Mouse (Mus musculus) layer of hippocampus, adult 9-10 months (tissue): ENCODE data around the gene Qsox1.

Source experiments
- DNase-seq: peaks from one replicate; pipeline ENCODE4 v3.0.0; 2022; ENCODE audit warnings: low spot score

Gene Qsox1

GRCm38 (mm10) chr1:155801014-155801991, 11.4 kb downstream of the Qsox1 start:
- DNase-seq = no peak

DNA sequence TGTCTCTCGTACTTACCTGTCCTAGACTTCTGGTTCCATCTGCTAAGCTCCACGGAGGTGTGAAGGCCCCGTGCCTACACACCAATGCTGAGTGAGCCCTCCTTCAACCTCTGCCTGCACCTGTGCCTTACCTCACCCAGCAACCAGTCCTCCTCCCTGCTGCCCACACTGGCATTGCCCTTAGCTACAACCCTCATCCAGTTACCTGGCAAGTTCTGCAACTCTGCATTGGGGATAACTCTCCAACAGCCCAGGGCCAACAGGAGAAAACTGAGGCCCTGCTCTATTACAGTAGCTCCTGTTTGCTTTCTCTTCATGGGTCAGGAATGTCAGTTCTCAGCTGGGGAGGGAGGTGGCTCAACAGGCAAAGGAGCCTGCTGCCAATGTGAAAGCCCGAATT, 14.7 kb downstream of the Qsox1 start:
- DNase-seq = no peak

DNA sequence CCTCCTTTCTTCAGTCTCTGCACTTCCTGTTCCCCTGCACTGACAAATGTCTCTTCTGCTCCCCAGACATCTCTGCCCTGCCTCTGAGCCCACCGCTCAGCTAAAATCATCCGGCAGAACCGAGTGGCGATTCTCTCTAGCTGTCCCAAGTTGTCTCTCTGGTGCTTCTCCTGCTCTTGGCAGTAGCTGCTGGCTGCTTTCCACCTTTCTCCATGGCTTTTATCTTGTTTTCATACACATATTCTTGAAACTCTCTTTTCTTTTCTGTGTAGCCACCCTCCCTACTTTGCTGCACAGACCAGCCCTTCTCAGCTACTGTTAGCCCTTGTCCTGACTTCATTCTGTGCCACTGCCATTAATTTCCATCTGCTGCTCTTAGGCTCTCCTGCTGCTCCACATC, 15.3 kb downstream of the Qsox1 start:
- DNase-seq = no peak

DNA sequence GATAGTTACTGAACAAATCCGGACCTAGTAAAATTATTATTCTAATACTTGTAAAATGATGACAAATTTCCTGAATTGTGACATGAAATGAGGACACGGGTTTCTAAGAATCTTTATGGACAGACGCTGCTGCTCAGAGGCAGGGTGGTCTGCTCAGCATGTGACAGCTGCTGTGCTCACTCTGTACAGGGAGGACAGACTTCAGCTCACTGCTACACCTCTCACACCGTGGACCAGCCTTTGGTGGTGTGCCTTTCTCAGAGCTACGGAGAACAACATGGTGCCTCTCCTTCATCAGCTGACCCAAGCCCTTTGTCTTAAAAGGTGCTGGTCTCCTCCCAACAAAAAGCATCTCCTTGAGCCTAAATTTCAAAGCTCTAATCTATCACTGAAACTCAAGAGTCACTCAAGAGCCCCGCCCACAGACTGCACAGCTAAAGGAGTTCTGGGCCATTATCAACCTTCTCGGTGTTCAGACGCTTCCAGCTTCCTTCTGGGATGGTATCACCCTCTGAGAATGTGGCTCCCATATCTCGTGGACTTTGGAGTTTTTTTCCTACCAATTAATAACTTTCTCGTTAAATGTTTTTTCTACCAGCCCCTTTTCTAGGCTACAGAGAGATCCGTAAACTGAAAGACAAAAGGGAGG, 15.8 kb downstream of the Qsox1 start:
- no peak for DNase-seq

GRCm38 (mm10) chr1:155795791-155796233, 16.9 kb downstream of the Qsox1 start:
- DNase-seq = no peak

DNA sequence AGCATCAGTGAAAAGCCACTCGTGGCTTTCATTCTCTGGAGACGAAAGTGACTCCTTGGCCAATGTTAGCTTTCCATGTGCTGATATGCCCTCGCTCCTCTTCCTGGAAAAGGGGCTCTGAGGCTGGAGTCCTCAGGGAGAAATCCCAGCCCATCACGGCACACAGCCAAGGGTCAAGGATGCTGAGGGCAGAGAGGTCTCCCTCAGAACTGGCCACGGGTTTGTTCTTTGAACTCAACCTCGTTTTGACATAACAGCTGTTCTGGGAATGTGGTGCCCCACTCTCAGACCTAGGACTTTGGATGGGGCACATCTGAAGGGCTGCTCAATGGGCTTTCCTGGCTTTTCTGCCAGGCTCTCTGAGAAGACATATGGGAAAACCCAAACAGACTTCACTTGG, 17.8 kb downstream of the Qsox1 start:
- no peak for DNase-seq

DNA sequence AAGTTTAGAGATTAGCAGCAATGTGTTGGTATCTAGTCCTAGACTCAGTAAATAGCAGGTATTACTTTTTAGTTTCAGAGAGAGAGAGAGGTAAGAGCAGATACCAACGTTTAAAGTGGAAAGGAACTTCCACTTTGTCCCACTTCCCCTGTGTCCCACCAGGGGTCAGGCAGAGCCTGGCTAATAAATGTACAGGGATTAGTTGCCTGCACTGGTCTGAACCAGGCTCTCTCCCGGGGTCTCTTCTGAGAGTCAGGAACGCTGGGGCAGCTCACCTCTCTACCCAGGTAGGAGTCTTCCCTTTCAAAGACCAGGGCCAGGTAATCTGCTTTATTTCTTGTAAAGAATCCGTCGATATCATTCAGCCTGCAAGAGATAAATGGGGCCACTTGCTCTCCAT, 20.8 kb downstream of the Qsox1 start:
- no peak for DNase-seq

DNA sequence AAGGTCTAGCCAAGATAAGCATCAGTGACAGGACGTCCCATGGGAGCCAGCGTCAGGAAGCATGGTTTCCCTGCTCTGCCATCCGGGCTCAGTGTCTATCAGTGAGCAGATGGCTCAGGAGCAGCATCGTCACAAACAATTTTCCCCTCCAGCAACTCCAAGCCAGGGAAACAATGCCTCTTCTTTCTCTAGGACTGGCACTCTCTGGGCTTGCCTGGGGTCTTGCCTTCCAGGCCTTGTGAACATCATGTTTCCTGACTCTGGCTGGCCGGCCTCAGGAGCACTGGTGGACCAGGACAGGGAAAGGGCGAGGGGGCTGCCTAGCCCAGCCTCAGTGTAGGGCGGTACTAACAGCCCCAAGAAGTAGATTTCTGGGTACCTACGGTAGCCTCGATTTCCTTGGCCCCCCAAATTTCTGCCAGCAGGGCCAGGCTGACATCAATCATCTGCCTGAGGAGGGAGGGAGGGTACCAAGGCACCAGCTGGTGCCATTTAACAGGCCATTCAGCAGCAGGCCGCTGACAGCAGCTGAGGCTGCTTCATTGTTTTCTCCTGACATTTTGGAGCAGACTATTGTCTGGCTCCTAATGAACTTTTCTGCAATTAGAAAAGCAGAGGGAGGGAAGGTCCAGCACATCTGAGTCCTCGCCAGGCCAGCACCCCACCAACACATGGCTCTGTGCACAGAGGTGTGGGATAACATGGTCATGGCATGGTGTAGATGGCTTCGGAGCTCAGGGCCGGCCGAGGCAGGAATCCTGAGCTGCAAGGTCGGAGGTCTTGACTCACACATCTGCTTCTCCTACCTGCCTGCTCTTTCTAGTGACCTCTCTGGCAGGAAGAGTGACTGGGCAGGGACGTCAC, 22.3 kb downstream of the Qsox1 start:
- DNase-seq = no peak

- DNase-seq = no peak
Measured at GRCm38 (mm10) chr1:155785886-155786285, 26.8 kb downstream of the Qsox1 start.

GRCm38 (mm10) chr1:155784343-155785205, 28.1 kb downstream of the Qsox1 start:
- no peak for DNase-seq

DNA sequence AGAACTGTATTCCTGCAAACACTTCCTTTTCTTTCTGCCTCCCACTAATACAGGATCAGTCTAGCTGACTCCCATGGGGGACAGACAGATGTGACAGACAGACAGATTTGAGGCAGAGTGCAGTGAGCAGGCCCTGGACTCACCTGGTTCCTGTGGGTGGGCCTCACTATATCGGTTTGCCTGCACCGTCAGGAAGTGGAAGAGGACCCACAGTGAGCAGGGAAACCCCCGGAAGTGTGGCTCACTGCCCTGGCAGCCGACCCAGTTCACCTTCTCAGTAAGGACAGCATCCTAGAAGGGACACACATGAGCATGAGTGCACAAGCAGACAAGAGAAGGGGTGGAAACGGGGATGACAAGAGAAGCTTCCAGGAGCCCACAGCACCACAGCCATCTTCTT, 30.3 kb downstream of the Qsox1 start:
- no peak for DNase-seq

DNA sequence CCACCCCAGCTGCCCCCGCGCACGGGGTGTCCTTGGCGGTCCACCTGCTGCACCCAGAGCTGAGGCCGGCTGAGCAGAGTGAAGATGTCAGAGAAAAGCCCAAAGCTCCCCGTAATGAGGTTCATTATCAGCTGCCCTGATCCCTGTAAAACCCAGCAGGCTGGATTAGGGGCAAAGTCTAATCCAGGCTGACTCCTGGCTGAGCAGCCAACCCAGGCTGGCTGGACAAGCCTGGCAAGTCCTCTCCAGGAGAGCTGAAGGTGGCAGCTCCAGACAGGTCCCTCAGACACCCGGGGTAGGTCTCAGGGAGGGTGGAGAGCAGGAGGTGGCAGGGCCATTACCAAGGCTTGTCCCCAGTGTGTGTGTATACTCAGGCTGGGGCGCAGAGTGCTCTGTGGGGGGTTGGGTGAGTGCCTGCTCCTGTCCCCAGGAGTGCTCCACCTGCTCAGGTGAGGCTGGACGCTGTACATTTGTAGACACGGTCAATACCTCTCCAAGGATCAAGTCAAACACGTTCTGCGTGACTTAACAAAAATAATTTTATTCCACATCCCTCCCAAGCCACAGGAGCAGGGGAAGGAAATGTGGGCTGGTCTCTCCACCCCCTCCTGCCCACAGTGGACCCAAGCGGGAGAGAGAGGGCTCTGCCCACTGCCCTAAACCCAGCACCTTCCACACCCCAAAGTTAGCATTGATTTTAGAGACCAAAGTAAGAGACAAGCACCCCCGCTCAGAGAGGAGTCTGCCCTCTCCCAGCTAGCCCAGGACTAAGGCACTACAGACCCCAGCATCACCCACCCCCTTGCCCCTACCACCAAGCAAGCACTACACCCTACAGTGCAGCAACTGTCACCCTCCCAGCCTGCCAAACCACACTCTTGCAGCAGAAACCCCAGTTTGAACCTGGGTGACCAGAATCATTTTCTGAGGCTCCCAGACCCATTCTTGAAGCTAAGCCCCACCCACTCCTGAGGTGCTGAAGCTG, 34.8 kb downstream of the Qsox1 start:
- DNase-seq = no peak

DNA sequence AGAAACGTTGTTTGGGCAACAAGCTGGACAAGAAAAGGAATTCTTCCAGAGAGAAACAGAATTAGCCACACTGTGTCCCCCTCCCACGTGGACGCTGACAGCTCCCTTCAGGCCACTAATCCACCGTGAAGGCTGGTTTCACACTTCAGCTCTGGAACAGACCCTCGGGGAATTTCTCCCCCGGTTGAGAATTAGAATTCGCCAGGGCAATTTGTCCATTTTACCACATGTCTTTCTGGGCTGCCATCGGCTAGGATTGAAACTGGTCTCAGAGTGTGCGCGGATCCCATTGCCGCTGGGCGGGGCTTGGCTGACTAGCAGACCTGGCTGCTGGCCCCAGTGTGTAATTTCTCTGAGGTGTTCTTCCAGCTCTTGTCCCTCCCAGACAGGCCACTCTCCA, 53.5 kb downstream of the Qsox1 start:
- no peak for DNase-seq

DNA sequence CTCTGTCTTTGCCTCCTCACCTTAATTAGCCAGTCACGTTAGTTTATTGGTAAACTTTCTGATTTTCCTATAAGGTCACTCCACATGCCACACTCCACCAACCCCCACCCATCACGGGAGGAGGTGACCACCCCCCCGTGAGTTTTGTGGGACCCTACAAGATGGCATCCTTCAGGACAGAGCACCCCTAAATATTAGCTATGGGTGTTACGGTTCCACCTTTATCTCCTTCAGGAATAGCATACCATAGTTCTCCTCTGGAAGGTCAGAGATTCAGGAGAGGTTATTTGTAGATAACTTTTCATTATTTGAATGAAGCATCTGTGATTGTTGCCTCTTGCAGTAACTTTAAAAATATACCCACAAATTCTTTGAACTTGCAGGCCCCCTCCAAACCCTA, 54.0 kb downstream of the Qsox1 start:
- no peak for DNase-seq

DNA sequence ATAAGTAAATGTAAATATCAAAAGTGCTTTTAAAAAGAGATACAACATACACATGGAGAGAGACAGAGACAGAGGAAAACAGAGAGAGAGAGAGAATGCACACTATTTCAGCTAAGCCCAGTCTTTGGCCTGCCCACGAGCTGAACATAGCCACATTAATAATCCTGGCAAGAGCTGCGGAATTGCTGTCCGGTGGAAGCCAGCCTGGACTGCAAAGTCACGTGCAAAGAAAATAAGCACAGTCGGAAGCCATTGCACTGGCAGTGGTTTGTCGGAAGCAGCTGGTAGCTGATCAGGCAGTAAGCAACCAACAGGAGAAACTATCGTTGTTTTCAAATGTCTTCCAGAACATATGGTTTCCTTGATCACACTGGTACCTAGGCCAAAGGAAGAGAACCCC, 55.1 kb downstream of the Qsox1 start:
- DNase-seq = no peak

DNA sequence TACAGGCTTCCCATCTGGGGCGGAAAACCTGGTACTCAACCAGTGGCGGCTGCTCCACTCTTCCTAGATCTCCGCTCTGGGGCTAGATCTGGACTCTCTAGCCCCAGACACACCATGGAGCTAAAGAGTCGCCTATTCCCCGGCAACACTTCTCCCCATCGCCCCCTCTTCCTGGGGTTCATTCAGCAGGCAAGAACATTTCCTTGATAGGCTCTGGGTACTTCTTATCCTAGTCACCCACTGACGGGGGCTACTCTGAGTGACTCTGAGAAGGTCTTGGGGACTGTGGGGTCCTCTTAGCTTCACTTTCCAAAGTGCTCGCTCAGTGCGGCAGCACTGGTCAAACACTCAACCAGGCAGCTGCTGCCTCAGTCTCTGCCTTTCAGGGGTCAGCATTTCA, 59.3 kb downstream of the Qsox1 start:
- no peak for DNase-seq

DNA sequence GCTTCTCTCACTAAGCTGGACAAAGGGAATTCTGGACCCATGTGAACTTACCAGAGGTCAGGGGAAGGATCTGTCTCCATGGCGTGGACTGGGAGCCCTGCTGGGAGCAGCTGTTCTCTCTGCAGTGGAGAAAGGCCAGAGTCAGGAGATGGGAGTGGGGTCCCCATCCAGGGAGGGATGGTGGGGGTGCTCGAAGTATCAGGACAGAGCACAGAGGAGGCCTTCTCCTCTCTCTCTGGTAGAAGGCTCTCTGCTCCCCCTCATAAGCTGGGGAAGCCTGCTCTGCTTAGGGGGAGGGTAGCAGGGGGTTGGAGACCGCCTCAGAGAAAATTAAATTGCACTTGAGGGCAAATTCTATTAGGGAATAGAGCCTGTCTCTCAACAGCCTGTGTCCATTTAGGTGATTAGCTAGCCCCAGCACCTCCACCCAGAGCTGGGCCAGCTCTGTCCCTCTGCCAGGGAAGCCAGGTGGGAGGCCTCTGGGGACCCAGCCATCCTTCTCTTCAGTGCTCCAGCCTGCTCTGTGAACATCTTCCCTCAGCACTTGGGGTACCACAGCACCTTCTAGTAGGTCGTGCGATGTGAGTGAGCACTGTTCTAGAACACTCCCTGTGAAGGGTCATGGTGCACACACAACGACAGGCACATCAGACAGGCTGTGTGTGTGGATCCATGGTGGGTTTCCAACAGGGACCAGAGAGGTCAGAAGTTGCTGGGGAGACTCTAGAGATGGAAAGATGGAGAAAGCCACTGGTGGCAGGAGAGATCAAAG, 61.0 kb downstream of the Qsox1 start, which contains the start of gene Lhx4:
Lhx4 (minus strand) TSS at position 201 of the 772 bp plus-strand sequence.
- no peak for DNase-seq

DNA sequence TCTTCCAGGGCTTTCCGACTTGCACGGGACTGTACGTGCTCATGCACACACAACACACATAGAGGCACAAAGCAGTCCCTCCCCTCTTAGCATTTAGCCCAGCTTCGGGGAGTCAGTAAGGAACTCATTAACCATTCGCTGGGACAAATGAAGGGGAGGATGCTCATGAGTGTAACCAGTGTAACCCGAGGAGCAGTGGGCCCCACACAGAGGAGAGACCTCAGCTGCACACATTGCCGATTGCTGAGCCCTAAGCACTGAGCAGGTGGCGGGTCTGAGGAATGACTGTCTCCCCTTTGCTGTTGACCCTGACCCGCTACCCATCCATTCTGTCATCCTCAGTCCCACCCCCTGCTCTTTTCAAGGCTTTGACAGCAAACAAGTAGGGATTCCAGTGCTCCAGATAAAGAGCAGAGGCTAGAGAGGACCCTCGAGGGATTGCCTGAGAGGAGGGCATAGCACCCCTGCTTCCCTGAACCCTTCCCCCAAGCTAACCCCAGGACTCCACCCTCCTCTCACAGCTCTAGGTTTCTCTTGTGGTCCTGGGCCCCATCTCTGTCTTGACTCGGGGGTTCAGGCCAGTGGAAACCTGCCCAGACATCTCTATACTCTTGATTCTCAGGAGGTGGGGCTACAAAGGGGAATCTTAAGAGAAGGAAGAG, 62.0 kb downstream of the Qsox1 start:
- DNase-seq = no peak

- DNase-seq = no peak
Measured at GRCm38 (mm10) chr1:155747911-155748310, 64.8 kb downstream of the Qsox1 start.
